Mouse (Mus musculus): Measurements from ENCODE around the gene Xlr4c.

- TF ChIP-seq CTCF (IDR thresholded peaks at IDR 0.05; ENCODE audit: low read depth, low read length) (no peak), POLR2A (IDR thresholded peaks at IDR 0.05; ENCODE audit: extremely low read depth, insufficient read depth, low read length) (no peak)
Observed at GRCm38 (mm10) chrX:73225365-73225764, 17.6 kb downstream of the Xlr4c start.

Measured in liver, adult 2 months (tissue).